Mouse (Mus musculus) heart, adult 11 months (tissue): Measurements from ENCODE around the gene Triobp.
A peak's percentile ranks its signal among the peaks of the same experiment; 100 is the strongest.

Experiments used
- DNase-seq: peaks from one replicate; pipeline ENCODE4 v3.0.0; 2022

Triobp gene

GRCm38 (mm10) chr15:79037913-79038328 lies 90.4 kb downstream of the Triobp start:
- peak; percentile 95 for DNase-seq

GRCm38 (mm10) chr15:79038331-79038730 lies 90.8 kb downstream of the Triobp start:
- peak; percentile 91 for DNase-seq

- peak; percentile 97 for DNase-seq
These were observed 91.3 kb downstream of the Triobp start for GRCm38 (mm10) chr15:79038853-79039252.

GRCm38 (mm10) chr15:79040501-79041416 lies 93.2 kb downstream of the Triobp start:
- DNase-seq, result no peak

GRCm38 (mm10) chr15:79041585-79041984 lies 94.1 kb downstream of the Triobp start, which contains the start of gene Galr3:
Galr3 (plus strand) TSS chr15:79041885.
- no peak for DNase-seq

- no peak for DNase-seq
These were observed 95.4 kb downstream of the Triobp start for GRCm38 (mm10) chr15:79042721-79043491.

- no peak for DNase-seq
These were observed 97.3 kb downstream of the Triobp start for GRCm38 (mm10) chr15:79044837-79045236.

GRCm38 (mm10) chr15:79048186-79048585 lies 100.7 kb downstream of the Triobp start:
- DNase-seq, result no peak

GRCm38 (mm10) chr15:79050160-79050845 lies 102.8 kb downstream of the Triobp start:
- no peak for DNase-seq

- no peak for DNase-seq
These were observed 103.4 kb downstream of the Triobp start for GRCm38 (mm10) chr15:79050964-79051363.

- no peak for DNase-seq
These were observed 104.2 kb downstream of the Triobp start for GRCm38 (mm10) chr15:79051461-79052360.

GRCm38 (mm10) chr15:79052366-79052765 lies 104.8 kb downstream of the Triobp start:
- DNase-seq, result no peak
